Mouse (Mus musculus): ENCODE results near the gene Got2. TPM values are rescaled to one million over a fixed set of nuclear protein-coding genes. Genes with fewer than 3 reads are reported as not detected.

Gene Got2
- 84.6 and 215 TPM in 2 replicates for polyA plus RNA-seq (2014; fragmentation: Nextera tagmentation; extraction: Ambion mirVana)

DNA sequence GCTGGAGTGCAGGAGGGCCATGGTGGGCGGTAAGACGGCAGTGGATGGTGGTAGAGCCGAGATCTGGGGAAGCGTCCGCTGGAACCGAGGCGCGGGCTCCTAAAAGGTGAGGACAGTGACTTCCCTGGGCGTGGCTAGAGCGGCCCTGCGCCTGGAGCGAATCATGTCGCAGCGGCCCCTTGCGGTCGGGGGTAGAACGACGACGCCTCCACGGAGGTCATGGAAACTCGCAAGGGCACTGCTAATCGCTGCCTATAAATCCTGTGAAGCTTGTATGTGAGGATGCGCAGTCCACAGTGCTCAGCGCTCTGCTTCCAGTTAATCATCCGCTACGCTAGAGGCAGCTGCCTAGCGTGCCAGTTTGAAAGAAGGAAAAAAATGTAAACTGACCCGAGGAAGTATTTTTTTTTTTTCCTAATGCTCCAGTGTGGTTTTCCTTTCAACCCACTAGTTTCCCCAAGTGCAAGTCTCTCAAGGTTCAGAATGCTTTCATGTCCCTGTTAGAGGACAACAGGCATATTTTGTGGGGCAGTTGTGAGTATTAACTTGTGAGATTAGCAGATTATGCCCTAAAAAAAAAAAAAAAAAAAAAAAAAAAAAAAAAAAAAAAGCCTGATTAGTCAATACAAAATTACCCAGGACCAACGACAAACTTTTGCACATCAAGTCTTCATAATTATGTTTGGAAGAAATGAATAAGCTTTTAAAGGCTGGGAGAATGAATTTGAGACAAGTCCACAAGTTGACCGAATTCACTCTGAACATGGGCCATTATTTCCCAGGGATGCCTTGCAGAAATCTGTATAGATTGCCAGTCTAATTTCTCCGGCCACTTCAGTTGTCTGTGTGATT is at the start of gene Got2:
Gene Got2 (minus strand): TSS at position 263 of the 852 bp plus-strand sequence.
- peak; percentile 89 for ATAC-seq (ENCODE audit: low FRiP score, low TSS enrichment)
- WGBS, result 8% methylated on average over 31 of the region's 31 CpGs
- H3K36me3 ChIP-seq (ENCODE audit: control insufficient read depth, insufficient read depth, low read length), result no peaks in the 10 kb centered on the region

DNA sequence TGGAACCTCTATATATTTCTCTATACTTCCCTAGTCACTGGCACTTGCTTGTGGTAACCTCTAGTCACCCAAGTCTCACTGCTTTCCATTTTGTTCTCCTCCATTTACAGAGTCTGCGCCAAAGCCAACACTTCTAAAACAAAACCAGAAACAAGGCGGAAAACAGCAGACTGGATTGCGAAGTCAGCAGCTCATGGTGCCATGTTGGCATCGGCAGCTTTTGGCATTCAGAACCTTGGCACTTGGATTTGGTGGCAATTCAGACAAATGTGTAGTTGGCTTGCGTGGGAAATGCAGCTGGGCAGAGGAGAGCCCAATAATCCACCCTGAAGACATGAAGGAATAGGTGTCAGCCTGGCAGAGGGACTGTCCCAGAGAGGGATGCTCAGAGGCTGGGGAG is 44.5 kb upstream of the Got2 start:
- no peak for ATAC-seq (ENCODE audit: low FRiP score, low TSS enrichment)
- H3K4me3 ChIP-seq (replicated peaks; ENCODE audit: low read depth, low read length), result no peak overlapping the region
- no peak for DNase-seq

More for the DNA sequence above, at the start of gene Got2:
- peak; percentile 96 for DNase-seq
- Histone ChIP-seq H3K9me3 (ENCODE audit: control insufficient read depth, low read length) (no peaks in the 10 kb centered on the region), H3K27me3 (ENCODE audit: control insufficient read depth, insufficient read depth, low read length) (no peaks in the 10 kb centered on the region), H3K27ac (replicated peaks; ENCODE audit: low read depth, low read length) (peak within 1 kb of the TSS; percentile 85), H3K4me3 (replicated peaks; ENCODE audit: low read depth, low read length) (peak within 1 kb of the TSS; percentile 97), H3K9ac (replicated peaks; ENCODE audit: low read length) (peak within 1 kb of the TSS; percentile 75), H3K4me1 (ENCODE audit: control insufficient read depth, insufficient read depth, low read length) (peaks cover 12% of the 10 kb centered on the region), H3K4me2 (ENCODE audit: low read length) (peak within 1 kb of the TSS; percentile 73)

DNA sequence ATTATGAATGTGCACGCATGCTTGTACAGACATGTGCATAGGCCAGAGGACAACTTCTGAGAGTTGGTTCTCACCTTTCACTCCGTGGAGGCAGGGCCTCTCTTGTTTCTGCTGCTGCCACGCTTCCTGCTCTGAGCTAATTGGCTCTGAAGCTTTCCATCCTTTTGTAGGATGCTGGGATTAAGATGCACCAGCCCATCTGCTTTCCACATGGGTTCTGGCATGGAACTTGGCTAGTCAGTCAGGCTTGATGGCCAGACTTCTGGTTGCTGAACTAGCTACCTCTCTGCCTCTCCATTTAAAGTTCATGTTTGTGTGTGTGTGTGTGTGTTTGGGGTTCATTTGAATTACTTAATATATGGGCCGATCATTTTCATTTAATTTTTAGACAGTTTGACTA is 41.5 kb upstream of the Got2 start:
- DNase-seq, result peak; percentile 4
- Histone ChIP-seq H3K9ac (replicated peaks; ENCODE audit: low read length) (no peak overlapping the region), H3K27me3 (ENCODE audit: control insufficient read depth, insufficient read depth, low read length) (no peaks in the 10 kb centered on the region), H3K36me3 (ENCODE audit: control insufficient read depth, insufficient read depth, low read length) (no peaks in the 10 kb centered on the region), H3K4me2 (ENCODE audit: low read length) (no peak overlapping the region), H3K9me3 (ENCODE audit: control insufficient read depth, low read length) (no peaks in the 10 kb centered on the region), H3K4me1 (ENCODE audit: control insufficient read depth, insufficient read depth, low read length) (no peaks in the 10 kb centered on the region), H3K27ac (replicated peaks; ENCODE audit: low read depth, low read length) (no peak overlapping the region), H3K4me3 (replicated peaks; ENCODE audit: low read depth, low read length) (no peak overlapping the region)
- ATAC-seq (ENCODE audit: low FRiP score, low TSS enrichment), result no peak
- 54% methylated on average over 4 of the region's 4 CpGs for WGBS

More for the DNA sequence above, 44.5 kb upstream of the Got2 start:
- H3K4me1 ChIP-seq (ENCODE audit: control insufficient read depth, insufficient read depth, low read length), result no peaks in the 10 kb centered on the region
- H3K9ac ChIP-seq (replicated peaks; ENCODE audit: low read length), result no peak overlapping the region
- H3K27me3 ChIP-seq (ENCODE audit: control insufficient read depth, insufficient read depth, low read length), result no peaks in the 10 kb centered on the region
- H3K4me2 ChIP-seq (ENCODE audit: low read length), result no peak overlapping the region
- H3K27ac ChIP-seq (replicated peaks; ENCODE audit: low read depth, low read length), result no peak overlapping the region
- no peaks in the 10 kb centered on the region for H3K36me3 ChIP-seq (ENCODE audit: control insufficient read depth, insufficient read depth, low read length)
- 91% methylated on average over 5 of the region's 5 CpGs for WGBS
- H3K9me3 ChIP-seq (ENCODE audit: control insufficient read depth, low read length), result no peaks in the 10 kb centered on the region

DNA sequence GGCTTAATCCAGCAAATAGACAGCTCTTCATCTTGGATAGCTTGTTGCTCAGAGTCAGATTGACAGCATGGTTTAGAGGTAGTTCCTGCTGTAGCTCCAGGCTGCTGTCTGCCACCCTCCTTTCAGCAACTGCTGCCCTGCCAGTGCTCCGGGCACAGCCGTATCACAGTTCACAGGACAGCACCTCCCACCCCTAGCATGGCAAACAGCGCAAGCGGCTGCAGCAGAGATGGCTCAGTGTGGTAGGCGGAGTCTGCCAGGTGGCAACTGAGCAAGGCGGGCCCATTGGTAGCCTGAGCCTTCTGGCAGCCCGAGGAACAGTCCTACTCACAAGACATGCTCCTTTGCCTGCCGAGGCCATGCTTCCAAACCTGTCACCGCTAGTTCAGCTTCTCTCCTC is 27.8 kb upstream of the Got2 start:
- Histone ChIP-seq H3K27ac (replicated peaks; ENCODE audit: low read depth, low read length) (no peak overlapping the region), H3K4me1 (ENCODE audit: control insufficient read depth, insufficient read depth, low read length) (no peaks in the 10 kb centered on the region), H3K9me3 (ENCODE audit: control insufficient read depth, low read length) (no peaks in the 10 kb centered on the region), H3K27me3 (ENCODE audit: control insufficient read depth, insufficient read depth, low read length) (no peaks in the 10 kb centered on the region), H3K9ac (replicated peaks; ENCODE audit: low read length) (peak overlapping the region; percentile 34; the same call in 1 of the 2 replicates), H3K4me2 (ENCODE audit: low read length) (peak overlapping the region; percentile 59), H3K4me3 (replicated peaks; ENCODE audit: low read depth, low read length) (peak overlapping the region; percentile 26), H3K36me3 (ENCODE audit: control insufficient read depth, insufficient read depth, low read length) (no peaks in the 10 kb centered on the region)
- ATAC-seq (ENCODE audit: low FRiP score, low TSS enrichment), result peak; percentile 64
- 3% methylated on average over 9 of the region's 9 CpGs for WGBS
- peak; percentile 61 for DNase-seq

DNA sequence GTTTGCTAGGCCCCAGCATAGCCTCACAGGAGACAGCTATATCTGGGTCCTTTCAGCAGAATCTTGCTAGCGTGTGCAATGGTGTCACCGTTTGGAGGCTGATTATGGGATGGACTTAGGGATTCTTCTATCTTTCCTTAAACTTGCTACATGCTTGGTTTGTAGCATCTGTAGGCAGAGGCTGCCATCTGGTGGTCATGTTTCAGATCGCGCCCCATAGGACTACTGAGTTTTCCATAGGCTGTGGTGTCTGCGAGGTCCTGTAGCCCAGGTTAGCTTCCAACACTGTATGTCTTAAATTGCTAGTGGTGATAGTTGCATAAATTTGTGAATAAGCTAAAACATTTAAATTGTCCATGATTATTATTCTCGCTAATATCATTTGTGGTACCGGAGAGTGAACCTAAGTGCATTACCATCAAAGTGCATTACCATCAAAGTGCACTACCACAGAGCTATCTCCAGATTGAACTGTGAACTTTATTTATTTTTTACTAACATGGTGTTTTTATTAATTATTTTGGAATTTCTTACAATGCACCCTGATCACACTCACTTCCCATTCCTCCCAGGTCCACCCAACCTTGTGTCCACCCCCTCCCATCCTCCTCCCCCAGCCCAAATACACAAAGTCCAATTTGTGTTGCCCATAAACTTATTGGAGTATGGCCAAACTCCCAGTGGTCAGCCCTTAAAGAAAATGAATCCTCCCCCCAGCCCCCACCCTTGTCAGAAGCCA is 26.7 kb upstream of the Got2 start:
- Histone ChIP-seq H3K9me3 (ENCODE audit: control insufficient read depth, low read length) (no peaks in the 10 kb centered on the region), H3K9ac (replicated peaks; ENCODE audit: low read length) (no peak overlapping the region), H3K36me3 (ENCODE audit: control insufficient read depth, insufficient read depth, low read length) (no peaks in the 10 kb centered on the region), H3K4me1 (ENCODE audit: control insufficient read depth, insufficient read depth, low read length) (no peaks in the 10 kb centered on the region), H3K4me2 (ENCODE audit: low read length) (no peak overlapping the region), H3K27me3 (ENCODE audit: control insufficient read depth, insufficient read depth, low read length) (no peaks in the 10 kb centered on the region), H3K4me3 (replicated peaks; ENCODE audit: low read depth, low read length) (no peak overlapping the region), H3K27ac (replicated peaks; ENCODE audit: low read depth, low read length) (no peak overlapping the region)
- WGBS, result 11% methylated on average over 7 of the region's 7 CpGs
- ATAC-seq (ENCODE audit: low FRiP score, low TSS enrichment), result peak; percentile 64; the same call in 1 of the 2 replicates
- peak; percentile 90 for DNase-seq

DNA sequence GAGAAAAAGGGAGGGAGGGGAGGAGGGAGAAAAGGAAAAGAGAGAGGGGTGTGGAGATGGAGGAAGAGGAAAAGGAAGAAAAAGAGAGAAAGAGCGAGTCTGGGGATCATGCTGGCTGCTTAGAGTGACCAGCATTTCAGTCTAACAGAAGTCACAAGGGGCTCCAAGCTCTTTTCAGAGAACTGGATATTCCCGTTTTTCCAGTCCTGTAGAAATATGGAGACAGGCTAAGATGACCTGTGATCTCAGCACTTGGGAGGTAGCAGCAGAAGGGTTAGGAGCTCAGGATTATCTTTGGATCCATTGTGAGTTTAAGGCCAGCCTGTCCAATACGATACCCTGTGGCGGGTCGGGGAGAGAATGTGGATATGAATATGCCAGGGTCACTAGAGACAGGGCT is 22.9 kb upstream of the Got2 start:
- no peak overlapping the region for H3K4me3 ChIP-seq (replicated peaks; ENCODE audit: low read depth, low read length)
- 85% methylated on average over 5 of the region's 5 CpGs for WGBS
- no peaks in the 10 kb centered on the region for H3K4me1 ChIP-seq (ENCODE audit: control insufficient read depth, insufficient read depth, low read length)
- no peaks in the 10 kb centered on the region for H3K36me3 ChIP-seq (ENCODE audit: control insufficient read depth, insufficient read depth, low read length)
- H3K27me3 ChIP-seq (ENCODE audit: control insufficient read depth, insufficient read depth, low read length), result no peaks in the 10 kb centered on the region
- H3K9me3 ChIP-seq (ENCODE audit: control insufficient read depth, low read length), result no peaks in the 10 kb centered on the region
- DNase-seq, result no peak
- no peak overlapping the region for H3K9ac ChIP-seq (replicated peaks; ENCODE audit: low read length)
- H3K27ac ChIP-seq (replicated peaks; ENCODE audit: low read depth, low read length), result no peak overlapping the region
- H3K4me2 ChIP-seq (ENCODE audit: low read length), result no peak overlapping the region
- no peak for ATAC-seq (ENCODE audit: low FRiP score, low TSS enrichment)

DNA sequence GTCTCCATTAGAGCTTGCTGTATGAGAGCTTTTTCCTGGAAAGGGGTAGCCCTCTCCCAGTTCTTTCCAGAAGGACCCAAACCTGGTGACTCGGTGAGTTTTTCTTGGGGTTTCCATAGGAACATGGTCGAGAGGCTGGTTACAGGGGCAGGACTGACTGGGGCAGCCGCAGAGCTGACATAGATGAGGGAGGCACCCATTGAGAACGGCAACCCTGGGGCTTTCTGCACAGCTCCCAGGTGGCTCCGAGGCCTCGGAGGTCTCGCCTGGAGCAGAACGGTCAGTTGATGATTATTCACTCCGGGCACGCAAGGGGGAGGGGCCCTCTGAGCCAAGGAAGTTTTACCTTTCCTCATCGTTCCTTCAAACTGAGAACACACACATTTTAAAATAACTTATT is 19.5 kb upstream of the Got2 start:
- ATAC-seq (ENCODE audit: low FRiP score, low TSS enrichment), result no peak

DNA sequence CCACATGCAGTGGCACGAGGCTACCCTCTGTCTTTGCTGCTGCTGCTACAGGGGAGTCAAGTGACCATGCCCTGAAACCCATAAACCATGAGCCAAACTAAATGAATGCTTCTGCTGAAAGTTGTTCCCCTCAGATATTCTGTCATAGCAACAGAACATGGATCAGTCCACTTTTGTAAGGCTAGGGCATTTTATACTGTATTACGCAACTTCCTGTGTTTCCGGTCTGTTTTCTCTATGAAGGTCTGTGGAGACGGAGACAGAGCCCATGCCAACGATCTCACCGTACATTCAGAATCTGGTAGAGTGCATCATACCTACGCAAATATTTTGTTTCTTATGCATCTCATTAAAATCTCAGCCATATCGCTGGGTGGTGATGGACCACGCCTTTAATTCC is 18.4 kb upstream of the Got2 start:
- no peak overlapping the region for H3K9ac ChIP-seq (replicated peaks; ENCODE audit: low read length)
- no peaks in the 10 kb centered on the region for H3K36me3 ChIP-seq (ENCODE audit: control insufficient read depth, insufficient read depth, low read length)
- ATAC-seq (ENCODE audit: low FRiP score, low TSS enrichment), result no peak
- no peaks in the 10 kb centered on the region for H3K9me3 ChIP-seq (ENCODE audit: control insufficient read depth, low read length)
- no peaks in the 10 kb centered on the region for H3K27me3 ChIP-seq (ENCODE audit: control insufficient read depth, insufficient read depth, low read length)
- H3K4me1 ChIP-seq (ENCODE audit: control insufficient read depth, insufficient read depth, low read length), result no peaks in the 10 kb centered on the region
- H3K4me3 ChIP-seq (replicated peaks; ENCODE audit: low read depth, low read length), result no peak overlapping the region
- DNase-seq, result no peak
- H3K27ac ChIP-seq (replicated peaks; ENCODE audit: low read depth, low read length), result no peak overlapping the region
- WGBS, result 94% methylated on average over 9 of the region's 9 CpGs
- no peak overlapping the region for H3K4me2 ChIP-seq (ENCODE audit: low read length)

More for the DNA sequence above, 19.5 kb upstream of the Got2 start:
- H3K4me3 ChIP-seq (replicated peaks; ENCODE audit: low read depth, low read length), result no peak overlapping the region
- H3K9me3 ChIP-seq (ENCODE audit: control insufficient read depth, low read length), result no peaks in the 10 kb centered on the region
- 84% methylated on average over 11 of the region's 11 CpGs for WGBS
- no peak overlapping the region for H3K27ac ChIP-seq (replicated peaks; ENCODE audit: low read depth, low read length)
- H3K4me1 ChIP-seq (ENCODE audit: control insufficient read depth, insufficient read depth, low read length), result no peaks in the 10 kb centered on the region
- no peaks in the 10 kb centered on the region for H3K36me3 ChIP-seq (ENCODE audit: control insufficient read depth, insufficient read depth, low read length)
- H3K9ac ChIP-seq (replicated peaks; ENCODE audit: low read length), result no peak overlapping the region
- no peak for DNase-seq
- H3K27me3 ChIP-seq (ENCODE audit: control insufficient read depth, insufficient read depth, low read length), result no peaks in the 10 kb centered on the region
- H3K4me2 ChIP-seq (ENCODE audit: low read length), result no peak overlapping the region

Data from midbrain, embryonic 14.5 days (tissue).